Mouse (Mus musculus): Measurements from ENCODE around the gene Rnf180. TPM values are rescaled to one million over a fixed set of nuclear protein-coding genes. Genes with fewer than 3 reads are reported as not detected.

Rnf180 gene
- polyA plus RNA-seq, 1 experiment from 2014 or later = 35.4 TPM

DNA sequence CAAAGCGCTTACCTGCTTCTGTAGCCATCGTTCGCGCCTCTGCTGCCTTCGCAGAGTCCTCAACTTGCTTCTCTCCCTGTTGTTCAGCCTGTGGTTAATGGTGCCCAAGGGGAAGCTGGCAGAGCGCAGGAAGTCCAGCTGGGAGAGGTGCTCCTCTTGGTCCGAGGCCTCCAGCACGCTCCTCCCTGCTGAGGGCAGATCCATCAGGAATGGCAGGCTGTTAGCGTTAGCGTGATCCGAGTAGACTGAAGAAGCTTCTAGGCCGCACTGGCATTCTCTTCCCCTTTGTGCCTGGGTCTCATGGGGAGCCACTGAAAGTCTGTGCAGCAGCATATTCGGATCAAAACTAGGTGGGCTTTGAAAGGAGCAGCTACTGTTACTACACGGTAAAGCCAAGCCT is 45.0 kb downstream of the Rnf180 start:
- Histone ChIP-seq H3K4me2 (peak overlapping the region; percentile 33), H3K9ac (no peak overlapping the region), H3K4me3 (peak overlapping the region; percentile 16), H3K27me3 (no peaks in the 10 kb centered on the region), H3K27ac (replicated peaks) (peak overlapping the region; percentile 69), H3K4me1 (replicated peaks) (no peaks in the 10 kb centered on the region), H3K9me3 (no peaks in the 10 kb centered on the region), H3K36me3 (peaks cover 7% of the 10 kb centered on the region; the same call in 1 of the 2 replicates)
- peak; percentile 21; the same call in 1 of the 2 replicates for ATAC-seq (ENCODE audit: low FRiP score, low read depth)
- WGBS = 58% methylated on average over 14 of the region's 14 CpGs

DNA sequence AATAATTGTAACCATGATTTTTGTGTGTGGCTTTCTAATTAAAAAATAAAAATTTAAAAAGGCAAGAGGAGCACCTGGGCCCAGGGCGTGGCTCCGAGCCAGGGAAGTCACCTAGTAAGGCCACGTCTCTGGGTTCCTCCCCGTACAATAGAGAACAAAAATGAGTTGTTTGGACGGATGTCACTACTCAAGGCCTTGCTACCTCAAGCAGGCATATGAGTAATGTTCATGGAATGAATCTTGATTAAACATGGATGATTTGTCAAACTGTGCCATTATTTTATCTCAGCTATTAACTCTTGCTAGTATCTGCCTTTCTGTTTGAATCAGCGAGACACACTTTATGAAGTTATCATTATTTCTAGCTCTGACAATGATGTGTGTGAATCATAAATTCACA is 46.9 kb downstream of the Rnf180 start:
- Histone ChIP-seq H3K4me3 (peak overlapping the region; percentile 18), H3K36me3 (peaks cover 7% of the 10 kb centered on the region; the same call in 1 of the 2 replicates), H3K4me2 (peak overlapping the region; percentile 33), H3K27ac (replicated peaks) (no peak overlapping the region), H3K9me3 (no peaks in the 10 kb centered on the region), H3K4me1 (replicated peaks) (no peaks in the 10 kb centered on the region), H3K27me3 (no peaks in the 10 kb centered on the region), H3K9ac (no peak overlapping the region)
- no peak for ATAC-seq (ENCODE audit: low FRiP score, low read depth)
- WGBS = 81% methylated on average over 6 of the region's 6 CpGs

DNA sequence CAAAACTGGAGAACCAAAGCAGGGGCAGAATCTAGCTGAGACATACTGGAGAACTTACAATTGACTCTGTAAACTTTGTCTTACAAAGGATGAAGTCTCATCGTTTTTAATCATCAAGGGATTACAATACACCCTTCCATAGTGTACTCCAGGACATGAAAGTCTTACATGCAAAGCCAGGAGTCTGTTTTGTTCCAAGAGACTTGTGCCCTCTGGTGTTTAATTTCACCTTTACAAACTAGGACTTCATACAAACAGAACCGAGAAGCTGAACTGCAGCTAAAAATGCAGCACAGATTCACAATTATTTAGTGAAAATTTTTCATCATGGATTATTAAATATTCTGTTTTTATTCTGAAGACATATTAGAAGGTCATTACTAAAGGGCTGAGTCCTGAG is 53.8 kb downstream of the Rnf180 start:
- H3K36me3 ChIP-seq = peaks cover 7% of the 10 kb centered on the region; the same call in 1 of the 2 replicates
- H3K27me3 ChIP-seq = no peaks in the 10 kb centered on the region
- ATAC-seq (ENCODE audit: low FRiP score, low read depth) = no peak
- 79% methylated on average over 2 of the region's 2 CpGs for WGBS
- no peaks in the 10 kb centered on the region for H3K4me1 ChIP-seq (replicated peaks)
- no peak overlapping the region for H3K9ac ChIP-seq
- H3K9me3 ChIP-seq = no peaks in the 10 kb centered on the region
- H3K4me2 ChIP-seq = no peak overlapping the region
- H3K27ac ChIP-seq (replicated peaks) = no peak overlapping the region
- H3K4me3 ChIP-seq = no peak overlapping the region

DNA sequence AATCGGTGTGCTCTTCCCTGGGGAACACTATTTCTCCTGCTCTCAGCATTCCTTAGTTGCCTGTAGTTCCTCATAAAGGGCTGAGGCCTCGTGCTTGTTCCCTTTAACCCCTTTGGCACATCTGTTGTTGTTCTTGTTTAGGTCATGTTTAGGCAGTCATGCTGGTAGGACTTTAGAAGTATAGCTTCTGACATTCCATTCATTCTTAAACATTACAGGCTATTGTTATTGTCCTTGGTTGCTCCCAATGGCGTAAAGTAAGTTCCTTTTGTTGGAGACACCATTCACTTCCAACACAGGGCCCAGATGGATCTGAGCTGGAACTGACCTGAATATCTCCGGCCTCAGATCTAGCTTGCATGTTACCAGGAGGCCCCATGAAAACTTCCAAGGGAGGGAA is 67.5 kb downstream of the Rnf180 start:
- no peak for ATAC-seq (ENCODE audit: low FRiP score, low read depth)
- H3K9ac ChIP-seq = no peak overlapping the region
- WGBS = 50% methylated on average over 4 of the region's 4 CpGs
- H3K4me1 ChIP-seq (replicated peaks) = no peaks in the 10 kb centered on the region
- no peaks in the 10 kb centered on the region for H3K27me3 ChIP-seq
- no peaks in the 10 kb centered on the region for H3K36me3 ChIP-seq
- no peaks in the 10 kb centered on the region for H3K9me3 ChIP-seq
- H3K27ac ChIP-seq (replicated peaks) = no peak overlapping the region
- no peak overlapping the region for H3K4me2 ChIP-seq
- no peak overlapping the region for H3K4me3 ChIP-seq

DNA sequence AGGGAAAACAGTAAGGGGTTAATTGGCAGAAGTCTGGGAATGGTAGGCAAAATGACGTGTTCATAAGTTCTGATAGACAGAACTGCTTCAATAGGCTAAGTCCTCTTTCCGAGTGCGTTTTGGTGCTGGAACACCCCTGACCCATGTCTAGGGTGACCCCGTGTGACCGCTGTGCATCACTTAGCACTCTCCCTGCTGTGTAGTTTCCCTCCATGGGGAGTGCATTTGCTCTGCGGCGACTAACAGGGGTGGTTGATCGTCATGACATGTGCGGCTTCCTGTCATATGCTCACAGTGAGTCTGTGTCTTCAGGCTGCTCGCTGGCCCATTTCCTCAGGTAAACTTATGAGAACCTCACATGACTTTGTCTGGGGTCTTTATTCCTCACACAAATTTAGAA is 70.6 kb downstream of the Rnf180 start:
- no peak for ATAC-seq (ENCODE audit: low FRiP score, low read depth)
- WGBS = 52% methylated on average over 10 of the region's 10 CpGs
- H3K4me3 ChIP-seq = no peak overlapping the region
- H3K36me3 ChIP-seq = no peaks in the 10 kb centered on the region
- no peaks in the 10 kb centered on the region for H3K9me3 ChIP-seq
- no peaks in the 10 kb centered on the region for H3K27me3 ChIP-seq
- no peak overlapping the region for H3K9ac ChIP-seq
- H3K4me2 ChIP-seq = no peak overlapping the region
- no peaks in the 10 kb centered on the region for H3K4me1 ChIP-seq (replicated peaks)
- no peak overlapping the region for H3K27ac ChIP-seq (replicated peaks)

DNA sequence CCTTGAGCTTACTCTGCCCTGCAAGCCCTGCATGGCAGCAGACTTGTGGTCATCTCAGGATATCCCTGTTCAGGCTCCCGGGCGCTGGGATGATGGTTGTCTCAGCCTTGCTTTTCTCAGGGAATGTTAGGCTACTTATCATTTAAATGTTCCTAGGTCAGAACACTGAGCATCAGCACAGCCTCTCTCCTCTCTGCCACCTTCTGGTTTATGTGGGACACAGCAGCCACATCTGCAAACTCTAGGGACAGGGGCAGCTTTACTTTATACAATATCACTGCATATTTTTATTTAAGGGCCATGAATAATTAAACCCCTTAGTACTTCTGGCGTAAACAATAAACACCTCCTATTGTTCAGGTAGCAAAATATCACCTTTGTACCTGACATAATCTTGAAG is 71.5 kb downstream of the Rnf180 start:
- Histone ChIP-seq H3K4me1 (replicated peaks) (no peaks in the 10 kb centered on the region), H3K27me3 (no peaks in the 10 kb centered on the region), H3K9me3 (no peaks in the 10 kb centered on the region), H3K9ac (no peak overlapping the region), H3K27ac (replicated peaks) (no peak overlapping the region), H3K4me3 (no peak overlapping the region), H3K4me2 (no peak overlapping the region), H3K36me3 (no peaks in the 10 kb centered on the region)
- WGBS = 73% methylated on average over 3 of the region's 3 CpGs
- ATAC-seq (ENCODE audit: low FRiP score, low read depth) = peak; percentile 65; the same call in 1 of the 2 replicates

DNA sequence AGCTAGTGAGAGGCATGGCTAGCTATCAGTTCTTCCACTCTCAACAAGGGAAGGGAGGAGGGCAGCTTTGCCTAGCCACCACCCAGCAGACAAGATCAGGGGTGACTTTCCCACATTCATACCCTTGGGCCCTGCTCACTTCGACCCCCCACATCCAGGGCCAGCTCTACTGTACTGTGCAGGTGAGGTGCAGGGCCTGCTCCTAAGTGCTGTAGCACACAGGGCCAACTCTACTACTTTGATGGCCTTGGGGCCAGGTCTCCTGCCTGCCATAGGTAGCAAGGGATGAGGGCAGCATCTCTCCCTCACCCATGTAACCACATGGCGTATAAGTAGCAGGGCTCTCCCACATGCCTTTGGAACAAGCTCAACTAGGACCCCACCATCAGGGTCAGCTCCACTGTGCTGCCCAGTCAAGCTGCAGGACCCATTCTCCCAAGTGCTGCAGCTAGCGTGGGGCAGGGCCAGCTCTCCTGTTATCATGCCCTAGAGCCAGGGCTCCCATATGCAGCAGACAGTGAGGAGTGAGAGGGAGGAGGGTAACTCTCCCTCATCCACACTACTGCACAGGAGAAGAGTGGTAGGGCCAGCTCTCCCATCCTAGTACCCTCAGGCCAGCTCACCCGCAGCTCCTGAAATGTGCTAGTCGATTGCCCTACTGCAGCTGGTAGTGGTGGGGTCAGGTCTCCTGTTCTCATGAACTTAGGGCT is 72.4 kb downstream of the Rnf180 start:
- Histone ChIP-seq H3K9ac (no peak overlapping the region), H3K4me2 (no peak overlapping the region), H3K4me1 (replicated peaks) (no peaks in the 10 kb centered on the region), H3K9me3 (no peaks in the 10 kb centered on the region), H3K27me3 (no peaks in the 10 kb centered on the region), H3K4me3 (no peak overlapping the region), H3K27ac (replicated peaks) (no peak overlapping the region), H3K36me3 (no peaks in the 10 kb centered on the region)
- ATAC-seq (ENCODE audit: low FRiP score, low read depth) = 0 out of 2 replicates have a peak, but pooled peaks have one; percentile 35
- WGBS = 91% methylated on average over 5 of the region's 5 CpGs

DNA sequence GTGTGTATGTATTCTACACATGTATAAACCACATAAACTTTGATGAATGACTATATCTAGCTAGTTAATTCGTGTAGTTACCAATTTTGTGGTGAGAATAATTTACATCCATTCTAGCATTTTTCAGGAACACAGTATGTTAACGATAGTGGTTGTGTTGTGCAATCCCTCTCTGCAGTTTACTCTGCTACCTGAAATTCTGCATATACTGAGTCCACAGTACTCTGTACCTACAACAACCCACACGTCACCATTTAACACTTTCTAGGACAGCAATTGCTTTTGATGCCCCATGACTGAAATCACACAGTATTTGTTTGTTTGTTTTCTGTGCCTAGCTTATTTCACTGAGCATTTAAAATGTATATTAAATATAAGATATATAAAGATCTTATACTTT is 83.9 kb downstream of the Rnf180 start:
- H3K27ac ChIP-seq (replicated peaks) = no peak overlapping the region
- H3K4me3 ChIP-seq = no peak overlapping the region
- H3K27me3 ChIP-seq = no peaks in the 10 kb centered on the region
- no peak overlapping the region for H3K9ac ChIP-seq
- no peaks in the 10 kb centered on the region for H3K9me3 ChIP-seq
- ATAC-seq (ENCODE audit: low FRiP score, low read depth) = no peak
- H3K36me3 ChIP-seq = no peaks in the 10 kb centered on the region
- 82% methylated on average over 3 of the region's 3 CpGs for WGBS
- no peak overlapping the region for H3K4me2 ChIP-seq
- H3K4me1 ChIP-seq (replicated peaks) = no peaks in the 10 kb centered on the region

DNA sequence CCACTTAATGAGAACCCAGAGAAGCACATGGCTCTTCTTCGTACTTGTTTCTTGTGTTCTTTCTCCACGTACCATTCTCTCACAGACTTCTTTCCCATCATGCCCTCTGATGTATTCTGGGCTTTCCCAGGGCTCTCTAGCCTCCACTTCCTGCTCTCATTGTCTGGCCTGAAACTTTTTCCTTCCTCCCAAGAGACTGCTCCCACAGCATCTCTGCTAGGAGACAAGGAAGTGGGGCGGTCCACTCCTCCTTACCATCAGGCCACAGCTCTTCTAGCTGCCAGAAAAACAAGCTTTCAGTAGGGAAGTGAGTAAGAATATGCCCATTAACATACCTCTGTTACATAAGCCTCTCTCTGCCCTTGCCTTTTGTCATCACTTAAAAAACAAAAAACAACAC is 90.8 kb downstream of the Rnf180 start:
- no peak overlapping the region for H3K4me2 ChIP-seq
- no peaks in the 10 kb centered on the region for H3K9me3 ChIP-seq
- no peak for ATAC-seq (ENCODE audit: low FRiP score, low read depth)
- no peak overlapping the region for H3K9ac ChIP-seq
- no peaks in the 10 kb centered on the region for H3K36me3 ChIP-seq
- WGBS = 82% methylated on average over 3 of the region's 3 CpGs
- H3K4me3 ChIP-seq = no peak overlapping the region
- H3K4me1 ChIP-seq (replicated peaks) = no peaks in the 10 kb centered on the region
- H3K27ac ChIP-seq (replicated peaks) = no peak overlapping the region
- H3K27me3 ChIP-seq = no peaks in the 10 kb centered on the region

DNA sequence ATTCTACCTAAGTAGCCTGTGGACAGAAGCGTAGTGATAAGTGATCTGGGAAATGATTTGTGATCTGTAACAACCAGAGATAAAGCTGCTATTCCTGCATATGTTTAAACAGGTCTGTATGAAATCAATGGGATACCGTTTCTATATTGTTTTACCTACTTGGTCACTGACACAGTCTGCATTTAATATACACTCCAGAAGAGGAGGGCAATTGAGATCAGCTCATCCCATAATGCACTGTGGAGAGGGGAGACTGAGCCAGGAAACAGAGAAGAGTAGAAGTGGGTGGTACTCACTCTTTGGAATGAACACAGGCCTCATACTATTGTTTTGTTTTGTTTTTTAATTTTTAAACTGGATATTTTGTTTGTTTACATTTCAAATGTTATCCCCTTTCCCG is 96.0 kb downstream of the Rnf180 start:
- H3K4me2 ChIP-seq = no peak overlapping the region
- no peak overlapping the region for H3K4me3 ChIP-seq
- H3K9ac ChIP-seq = no peak overlapping the region
- no peak overlapping the region for H3K27ac ChIP-seq (replicated peaks)
- no peaks in the 10 kb centered on the region for H3K36me3 ChIP-seq
- H3K27me3 ChIP-seq = no peaks in the 10 kb centered on the region
- H3K4me1 ChIP-seq (replicated peaks) = no peaks in the 10 kb centered on the region
- WGBS = 77% methylated on average over 3 of the region's 3 CpGs
- no peaks in the 10 kb centered on the region for H3K9me3 ChIP-seq
- no peak for ATAC-seq (ENCODE audit: low FRiP score, low read depth)

DNA sequence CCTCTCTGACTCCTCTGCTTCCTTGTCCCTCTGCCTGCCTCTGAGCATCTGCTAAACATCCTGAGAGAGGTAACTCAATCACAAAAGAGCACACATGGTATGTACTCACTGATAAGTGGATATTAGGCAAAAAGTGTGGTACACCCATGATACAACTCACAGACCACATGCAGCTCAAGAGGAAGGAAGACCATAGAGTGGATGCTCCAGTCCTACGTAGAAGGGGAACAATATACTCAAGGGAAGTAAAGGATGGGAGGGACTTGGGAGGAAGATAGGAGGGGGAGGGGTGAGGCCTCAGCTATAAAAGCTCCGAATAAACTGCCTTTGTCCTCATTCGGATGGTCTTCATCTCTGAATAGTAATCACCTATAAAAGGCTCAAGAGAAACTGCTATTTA is 96.6 kb downstream of the Rnf180 start:
- Histone ChIP-seq H3K36me3 (no peaks in the 10 kb centered on the region), H3K9ac (no peak overlapping the region), H3K27ac (replicated peaks) (no peak overlapping the region), H3K4me1 (replicated peaks) (no peaks in the 10 kb centered on the region), H3K9me3 (no peaks in the 10 kb centered on the region), H3K27me3 (no peaks in the 10 kb centered on the region), H3K4me3 (no peak overlapping the region), H3K4me2 (no peak overlapping the region)
- 25% methylated on average over 3 of the region's 3 CpGs for whole genome bisulfite sequencing
- ATAC-seq (ENCODE audit: low FRiP score, low read depth) = no peak

DNA sequence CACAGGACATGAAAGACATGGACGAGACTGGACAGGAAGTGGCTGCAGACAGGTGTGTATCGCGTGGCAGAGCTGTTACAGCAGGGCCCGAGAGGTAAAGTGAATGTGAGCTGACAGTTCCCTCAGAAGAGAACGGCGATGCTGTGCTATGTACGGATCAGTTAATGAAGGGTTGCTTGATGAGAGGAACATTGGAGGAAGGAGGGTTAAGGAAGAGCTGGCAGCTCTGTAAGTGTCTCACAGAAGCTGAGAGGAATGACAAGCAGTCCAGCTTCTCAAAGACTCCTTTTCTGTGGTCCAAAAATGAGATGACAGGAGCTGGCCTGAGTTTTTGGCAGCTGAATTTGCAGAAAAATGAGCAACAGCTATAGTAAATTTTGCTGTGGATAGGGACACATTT is 101.0 kb downstream of the Rnf180 start:
- H3K27ac ChIP-seq (replicated peaks) = no peak overlapping the region
- 74% methylated on average over 7 of the region's 7 CpGs for WGBS
- H3K4me1 ChIP-seq (replicated peaks) = no peaks in the 10 kb centered on the region
- no peaks in the 10 kb centered on the region for H3K36me3 ChIP-seq
- H3K9ac ChIP-seq = no peak overlapping the region
- no peak overlapping the region for H3K4me2 ChIP-seq
- no peak overlapping the region for H3K4me3 ChIP-seq
- no peaks in the 10 kb centered on the region for H3K9me3 ChIP-seq
- ATAC-seq (ENCODE audit: low FRiP score, low read depth) = no peak
- no peaks in the 10 kb centered on the region for H3K27me3 ChIP-seq

DNA sequence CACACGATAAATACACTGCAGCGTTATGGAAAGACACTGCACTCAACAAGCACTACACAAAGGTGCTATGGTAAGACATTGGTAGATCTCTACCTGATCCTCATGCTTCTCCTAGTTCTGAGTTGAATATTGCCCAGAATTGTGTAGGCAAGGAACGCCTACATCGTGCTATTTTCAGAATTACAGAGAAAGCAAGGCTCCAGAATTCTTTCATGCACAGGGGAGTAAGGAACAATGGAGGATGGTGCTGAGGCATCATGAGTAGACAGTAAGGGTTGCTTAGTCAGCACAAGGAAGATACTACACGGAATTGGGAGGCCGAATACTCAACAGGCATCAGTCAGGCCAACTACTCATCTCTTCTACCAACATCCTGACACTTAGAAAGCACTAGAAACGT is 105.9 kb downstream of the Rnf180 start:
- H3K9ac ChIP-seq = no peak overlapping the region
- H3K4me3 ChIP-seq = no peak overlapping the region
- WGBS = 91% methylated on average over 7 of the region's 7 CpGs
- ATAC-seq (ENCODE audit: low FRiP score, low read depth) = no peak
- no peaks in the 10 kb centered on the region for H3K9me3 ChIP-seq
- no peak overlapping the region for H3K27ac ChIP-seq (replicated peaks)
- H3K27me3 ChIP-seq = no peaks in the 10 kb centered on the region
- no peaks in the 10 kb centered on the region for H3K4me1 ChIP-seq (replicated peaks)
- H3K4me2 ChIP-seq = no peak overlapping the region
- H3K36me3 ChIP-seq = no peaks in the 10 kb centered on the region
